Mouse (Mus musculus) heart, postnatal 4 days (tissue): ENCODE results near the gene Agfg1. TPM values are rescaled to one million over a fixed set of nuclear protein-coding genes. Genes with fewer than 3 reads are reported as not detected.

Experiments used
- DNase-seq: peaks from one replicate; pipeline ENCODE4 v3.0.0; 2021
- total RNA-seq, 2 experiments: library from RNA; stranded (reverse); gene quantifications; 2 replicates each; pipeline ENCODE4 v1.2.3; 2021

Agfg1 gene
- total RNA-seq: 10 to 100 TPM; 48.5 to 50.8 TPM

- peak; percentile 97 for DNase-seq
Measured at GRCm38 (mm10) chr1:82839296-82839613, at the start of gene Agfg1. Gene Agfg1 (plus strand): TSS chr1:82839483.

- DNase-seq: no peak
Measured at GRCm38 (mm10) chr1:82791105-82791504, 48.2 kb upstream of the Agfg1 start.

GRCm38 (mm10) chr1:82792238-82792637 lies 47.0 kb upstream of the Agfg1 start:
- no peak for DNase-seq

GRCm38 (mm10) chr1:82793110-82793509 lies 46.2 kb upstream of the Agfg1 start:
- DNase-seq: no peak

GRCm38 (mm10) chr1:82793986-82794385 lies 45.3 kb upstream of the Agfg1 start:
- DNase-seq: no peak

- DNase-seq: no peak
Measured at GRCm38 (mm10) chr1:82795211-82795610, 44.1 kb upstream of the Agfg1 start.

GRCm38 (mm10) chr1:82795702-82796443 lies 43.4 kb upstream of the Agfg1 start:
- DNase-seq: no peak

- no peak for DNase-seq
Measured at GRCm38 (mm10) chr1:82797088-82797487, 42.2 kb upstream of the Agfg1 start.

- DNase-seq: no peak
Measured at GRCm38 (mm10) chr1:82798304-82798703, 41.0 kb upstream of the Agfg1 start.

- DNase-seq: no peak
Measured at GRCm38 (mm10) chr1:82798922-82799321, 40.4 kb upstream of the Agfg1 start.

- no peak for DNase-seq
Measured at GRCm38 (mm10) chr1:82801105-82801783, 38.0 kb upstream of the Agfg1 start.

GRCm38 (mm10) chr1:82803608-82804007 lies 35.7 kb upstream of the Agfg1 start:
- no peak for DNase-seq

- no peak for DNase-seq
Measured at GRCm38 (mm10) chr1:82804059-82804458, 35.2 kb upstream of the Agfg1 start.

GRCm38 (mm10) chr1:82806391-82806790 lies 32.9 kb upstream of the Agfg1 start:
- peak; percentile 22 for DNase-seq

GRCm38 (mm10) chr1:82807206-82807605 lies 32.1 kb upstream of the Agfg1 start:
- no peak for DNase-seq

- no peak for DNase-seq
Measured at GRCm38 (mm10) chr1:82808564-82808963, 30.7 kb upstream of the Agfg1 start.

- DNase-seq: no peak
Measured at GRCm38 (mm10) chr1:82811766-82812165, 27.5 kb upstream of the Agfg1 start.

- DNase-seq: peak; percentile 18
Measured at GRCm38 (mm10) chr1:82815941-82816716, 23.2 kb upstream of the Agfg1 start.

- DNase-seq: no peak
Measured at GRCm38 (mm10) chr1:82819366-82819765, 19.9 kb upstream of the Agfg1 start.

GRCm38 (mm10) chr1:82820179-82820578 lies 19.1 kb upstream of the Agfg1 start:
- peak; percentile 43 for DNase-seq

- DNase-seq: no peak
Measured at GRCm38 (mm10) chr1:82820626-82821186, 18.6 kb upstream of the Agfg1 start.

- DNase-seq: no peak
Measured at GRCm38 (mm10) chr1:82821846-82822245, 17.4 kb upstream of the Agfg1 start.

- DNase-seq: no peak
Measured at GRCm38 (mm10) chr1:82824147-82824546, 15.1 kb upstream of the Agfg1 start.
